Mouse (Mus musculus) kidney, embryonic 15.5 days (tissue): ENCODE data around the gene Efcab12. TPM values are rescaled to one million over a fixed set of nuclear protein-coding genes. Genes with fewer than 3 reads are reported as not detected.
"Not testable (repeated sequence)": the region's sequence is repeated elsewhere in the genome, so short reads cannot be mapped to it uniquely, and the experiment has no call there.

Experiments
- ATAC-seq: fragments of 200-750 bp; cut with Nextera tagmentation; replicated peaks from 2 replicates; pipeline ENCODE4 v1.8.0; 2017; ENCODE audit warnings: moderate TSS enrichment; ENCODE audit not compliant: low FRiP score
- H3K27ac ChIP-seq: fragments of 300-500 bp; sonication (generic); 2 replicates; pipeline ENCODE4 v1.5.1; 2015; ENCODE audit warnings: mild to moderate bottlenecking, inconsistent platforms
- H3K27me3 ChIP-seq: fragments of 300-500 bp; sonication (generic); 2 replicates; pipeline ENCODE4 v1.6.1; 2015; ENCODE audit warnings: inconsistent platforms
- H3K36me3 ChIP-seq: fragments of 300-500 bp; sonication (generic); 2 replicates; pipeline ENCODE4 v1.6.1; 2015; ENCODE audit warnings: inconsistent platforms
- H3K4me1 ChIP-seq: fragments of 300-500 bp; sonication (generic); 2 replicates; pipeline ENCODE4 v1.6.1; 2015; ENCODE audit warnings: inconsistent platforms
- H3K4me2 ChIP-seq: fragments of 300-500 bp; sonication (generic); 2 replicates; pipeline ENCODE4 v1.6.1; 2015; ENCODE audit warnings: moderate library complexity, mild to moderate bottlenecking, inconsistent platforms
- H3K4me3 ChIP-seq: fragments of 300-500 bp; sonication (generic); replicated peaks from 2 replicates; pipeline ENCODE4 v1.5.1; 2015; ENCODE audit warnings: mild to moderate bottlenecking, inconsistent platforms
- H3K9ac ChIP-seq: fragments of 300-500 bp; sonication (generic); 2 replicates; pipeline ENCODE4 v1.6.1; 2015; ENCODE audit warnings: mild to moderate bottlenecking, inconsistent platforms
- H3K9me3 ChIP-seq: fragments of 300-500 bp; sonication (generic); replicated peaks from 2 replicates; pipeline ENCODE4 v1.6.1; 2016; ENCODE audit warnings: inconsistent platforms
- WGBS: fragments of 180-500 bp; shearing (Covaris S2); methylation state at CpG from one replicate; pipeline ENCODE4 v1.1.7; 2015; ENCODE audit warnings: mixed read lengths; 5-methylcytosine and 5-hydroxymethylcytosine counted together
- polyA plus RNA-seq: library from polyadenylated mRNA; unstranded; fragments of >200 nt; fragmentation: Nextera tagmentation; extraction: Ambion mirVana; gene quantifications from 2 replicates; pipeline ENCODE4 v1.2.1, GENCODE M21; 2015

Gene Efcab12
- polyA plus RNA-seq, 1 experiment from 2014 or later = 1.8 TPM

GRCm38 (mm10) chr6:115832152-115832850 lies 5.9 kb downstream of the Efcab12 start:
- H3K4me3 ChIP-seq = no peak overlapping the region
- 87% methylated on average over 2 of the region's 2 CpGs for WGBS
- H3K27ac ChIP-seq = no peak overlapping the region
- H3K9ac ChIP-seq = no peak overlapping the region
- no peak for ATAC-seq
- H3K9me3 ChIP-seq = no peaks in the 10 kb centered on the region
- H3K4me2 ChIP-seq = no peak overlapping the region
- H3K36me3 ChIP-seq = peaks cover 6% of the 10 kb centered on the region; the same call in 1 of the 2 replicates
- H3K4me1 ChIP-seq = no peaks in the 10 kb centered on the region
- H3K27me3 ChIP-seq = no peaks in the 10 kb centered on the region

DNA sequence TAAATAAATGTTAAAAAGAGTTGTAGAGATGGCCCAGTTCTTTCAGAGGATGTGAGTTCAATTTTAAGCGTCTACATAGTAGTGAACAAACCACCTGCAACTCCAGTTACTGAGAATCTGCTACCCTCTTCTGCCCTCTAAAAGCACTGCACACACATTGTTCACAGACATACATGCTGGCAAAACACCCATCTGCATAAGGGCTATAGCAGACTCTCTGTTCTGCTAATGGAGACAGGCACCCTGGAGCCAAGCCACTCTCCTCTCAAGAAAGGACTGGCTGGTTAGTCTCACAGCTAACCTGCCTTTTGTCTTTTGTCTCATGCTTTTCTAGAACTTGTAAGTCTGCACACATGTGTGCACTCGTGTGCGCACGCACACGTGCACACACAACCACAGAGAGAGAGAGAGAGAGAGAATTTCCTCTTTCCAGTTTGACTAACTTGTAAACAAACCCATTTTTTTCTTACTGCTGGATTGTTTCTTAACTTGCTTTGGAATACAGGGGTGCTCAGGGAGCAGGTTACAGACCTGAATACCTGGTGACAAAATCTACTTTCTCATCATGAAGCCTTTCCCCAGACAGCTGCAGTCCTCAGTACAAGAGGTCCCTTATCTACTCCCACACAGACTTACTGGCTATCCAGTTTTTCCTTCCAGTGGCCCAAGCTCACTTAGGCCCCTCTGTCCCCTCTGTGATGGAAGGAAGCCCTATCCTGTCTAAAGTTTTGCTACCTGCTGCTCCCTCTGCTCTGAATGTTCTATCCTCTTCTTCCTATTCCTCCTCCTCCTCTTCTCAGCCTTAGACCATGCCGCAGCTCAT lies 7.2 kb downstream of the Efcab12 start:
- Histone ChIP-seq H3K9ac (no peak overlapping the region), H3K9me3 (no peaks in the 10 kb centered on the region), H3K4me2 (no peak overlapping the region), H3K27ac (no peak overlapping the region), H3K27me3 (no peaks in the 10 kb centered on the region), H3K4me1 (no peaks in the 10 kb centered on the region), H3K36me3 (peaks cover 6% of the 10 kb centered on the region; the same call in 1 of the 2 replicates), H3K4me3 (no peak overlapping the region)
- no peak for ATAC-seq
- 90% methylated on average over 6 of the region's 6 CpGs for WGBS

DNA sequence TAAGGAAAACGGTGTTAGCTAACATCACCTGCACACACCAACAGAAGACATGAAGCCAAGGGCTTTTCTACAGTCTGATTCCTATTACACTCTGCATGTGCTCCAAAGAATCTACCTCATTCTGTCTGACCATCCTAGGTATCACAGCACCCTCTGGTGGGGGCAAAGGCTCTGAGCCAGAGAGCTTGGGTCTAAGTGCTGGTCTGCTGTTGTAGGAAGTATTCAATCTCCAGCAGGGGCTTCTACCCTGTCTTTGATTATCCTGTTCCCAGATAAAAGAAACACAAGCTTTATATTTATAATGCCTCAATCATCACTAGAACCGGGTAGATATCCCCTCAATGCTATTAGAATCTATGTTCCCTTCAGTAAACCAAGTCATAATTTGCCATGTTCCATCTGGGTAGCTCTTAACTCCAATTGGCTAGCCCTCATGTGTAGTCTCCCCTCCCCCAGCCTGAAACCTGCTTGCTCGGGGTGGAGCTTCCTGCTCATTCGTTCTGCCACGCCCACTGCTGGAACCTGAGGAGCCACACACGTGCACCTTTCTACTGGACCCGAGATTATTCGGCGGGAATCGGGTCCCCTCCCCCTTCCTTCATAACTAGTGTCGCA lies 14.3 kb downstream of the Efcab12 start:
- WGBS = 2% methylated on average over 6 of the region's 11 CpGs
- not testable (repeated sequence) for H3K4me1 ChIP-seq, H3K27me3 ChIP-seq, H3K9me3 ChIP-seq, H3K36me3 ChIP-seq, H3K9ac ChIP-seq
- peak; percentile 98 for ATAC-seq
- Histone ChIP-seq H3K4me2 (peak overlapping the region; percentile 53), H3K27ac (peak overlapping the region; percentile 75), H3K4me3 (peak overlapping the region; percentile 31)

DNA sequence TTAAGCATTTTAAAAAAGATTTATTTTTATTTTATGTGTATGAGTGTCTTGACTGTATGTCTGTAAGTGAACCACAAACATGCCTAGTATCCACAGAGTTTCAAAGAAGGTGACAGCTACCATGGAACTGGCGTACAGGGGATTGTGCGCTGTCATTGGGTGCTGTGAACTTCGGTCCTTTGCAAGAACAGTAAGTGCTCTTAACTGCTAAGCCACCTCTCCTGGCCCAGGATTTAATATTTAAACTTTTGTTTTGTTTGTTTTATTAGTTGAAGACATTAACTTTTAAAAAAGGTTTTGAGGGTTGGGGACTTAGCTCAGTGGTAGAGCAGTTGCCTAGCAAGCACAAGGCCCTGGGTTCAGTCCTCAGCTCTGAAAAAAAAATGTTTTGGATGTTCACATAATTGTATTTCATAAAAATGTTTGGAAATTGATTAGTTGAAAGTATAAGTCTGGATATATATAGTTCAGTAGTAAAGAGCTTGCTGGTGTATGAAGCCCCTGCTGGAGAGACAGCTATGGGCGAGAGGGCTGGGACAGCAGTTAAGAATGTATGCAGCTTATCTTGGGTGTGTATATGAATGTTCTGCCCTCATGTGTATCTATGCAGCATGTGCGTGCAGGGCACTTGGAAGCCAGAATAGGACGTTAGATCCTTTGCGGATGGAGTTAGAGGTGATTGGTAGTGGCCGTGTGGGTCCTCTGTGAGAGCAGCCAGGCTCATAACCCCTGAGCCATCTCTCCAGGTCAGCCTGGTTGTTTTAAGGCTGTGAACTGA lies 16.8 kb downstream of the Efcab12 start:
- Histone ChIP-seq H3K36me3 (no peaks in the 10 kb centered on the region), H3K9ac (no peak overlapping the region), H3K4me1 (peaks cover 7% of the 10 kb centered on the region), H3K4me3 (no peak overlapping the region), H3K9me3 (no peaks in the 10 kb centered on the region), H3K27me3 (no peaks in the 10 kb centered on the region), H3K27ac (no peak overlapping the region), H3K4me2 (no peak overlapping the region)
- ATAC-seq = no peak
- WGBS = 86% methylated on average over 8 of the region's 8 CpGs

DNA sequence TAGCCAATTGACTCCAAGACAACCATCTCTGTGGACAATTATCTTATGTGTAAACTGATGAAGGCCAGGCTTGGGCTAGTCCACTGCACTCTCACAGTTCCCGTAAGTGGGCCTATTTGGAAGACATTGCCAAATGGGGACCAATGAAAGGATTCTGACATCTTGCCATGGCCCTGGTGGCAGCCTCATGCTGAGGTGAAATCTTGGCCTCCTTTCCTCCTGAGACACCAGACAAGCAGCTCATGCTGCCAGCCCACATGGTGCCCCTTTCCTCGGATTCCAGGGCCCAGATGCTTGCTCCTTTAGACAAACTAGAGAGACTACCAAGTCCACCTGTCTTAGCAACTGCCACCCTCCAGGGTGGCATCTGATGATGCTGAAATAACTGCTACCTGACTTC lies 20.1 kb downstream of the Efcab12 start:
- no peak for ATAC-seq
- Histone ChIP-seq H3K4me3 (no peak overlapping the region), H3K9me3 (no peaks in the 10 kb centered on the region), H3K36me3 (no peaks in the 10 kb centered on the region), H3K4me1 (peaks cover 7% of the 10 kb centered on the region), H3K9ac (no peak overlapping the region), H3K4me2 (no peak overlapping the region), H3K27ac (no peak overlapping the region), H3K27me3 (no peaks in the 10 kb centered on the region)
- WGBS = 75% methylated on average over 2 of the region's 2 CpGs

GRCm38 (mm10) chr6:115815041-115815440 lies 23.2 kb downstream of the Efcab12 start:
- Histone ChIP-seq H3K4me2 (no peak overlapping the region), H3K36me3 (no peaks in the 10 kb centered on the region), H3K4me1 (peaks cover 7% of the 10 kb centered on the region), H3K9me3 (no peaks in the 10 kb centered on the region), H3K27ac (no peak overlapping the region), H3K27me3 (no peaks in the 10 kb centered on the region), H3K4me3 (no peak overlapping the region), H3K9ac (no peak overlapping the region)
- 78% methylated on average over 4 of the region's 4 CpGs for WGBS
- ATAC-seq = no peak

DNA sequence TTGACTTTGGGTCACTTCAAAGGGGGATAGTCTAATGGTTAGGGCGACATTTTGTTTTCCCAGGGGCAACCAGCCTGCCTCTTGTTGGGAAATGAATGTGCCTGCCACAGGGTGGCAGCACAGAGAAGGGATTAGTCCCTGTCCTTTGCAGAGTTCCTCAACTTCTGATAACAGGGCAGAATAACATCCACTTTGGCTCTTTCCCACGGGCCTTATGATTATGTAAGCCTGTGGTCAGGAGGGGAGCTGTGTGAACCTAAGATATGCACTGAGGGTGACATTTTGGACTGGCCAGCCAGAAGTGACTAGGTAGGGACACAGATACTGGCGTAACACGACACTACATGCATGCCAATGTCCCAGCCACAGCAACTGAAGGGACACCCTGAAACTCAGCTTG lies 24.1 kb downstream of the Efcab12 start:
- H3K4me1 ChIP-seq = peaks cover 9% of the 10 kb centered on the region
- H3K4me3 ChIP-seq = no peak overlapping the region
- H3K4me2 ChIP-seq = no peak overlapping the region
- H3K9ac ChIP-seq = 0 out of 2 replicates have a peak overlapping the region, but pooled peaks have one; percentile 12
- ATAC-seq = peak; percentile 40; the same call in 1 of the 2 replicates
- H3K9me3 ChIP-seq = no peaks in the 10 kb centered on the region
- H3K36me3 ChIP-seq = no peaks in the 10 kb centered on the region
- no peaks in the 10 kb centered on the region for H3K27me3 ChIP-seq
- WGBS = 38% methylated on average over 4 of the region's 4 CpGs
- H3K27ac ChIP-seq = no peak overlapping the region

GRCm38 (mm10) chr6:115811606-115812005 lies 26.6 kb downstream of the Efcab12 start:
- Histone ChIP-seq H3K4me2 (no peak overlapping the region), H3K36me3 (peaks cover 10% of the 10 kb centered on the region), H3K27me3 (no peaks in the 10 kb centered on the region), H3K4me1 (peaks cover 19% of the 10 kb centered on the region), H3K27ac (no peak overlapping the region), H3K9ac (no peak overlapping the region), H3K9me3 (no peaks in the 10 kb centered on the region), H3K4me3 (no peak overlapping the region)
- 71% methylated on average over 8 of the region's 8 CpGs for WGBS
- ATAC-seq = no peak

DNA sequence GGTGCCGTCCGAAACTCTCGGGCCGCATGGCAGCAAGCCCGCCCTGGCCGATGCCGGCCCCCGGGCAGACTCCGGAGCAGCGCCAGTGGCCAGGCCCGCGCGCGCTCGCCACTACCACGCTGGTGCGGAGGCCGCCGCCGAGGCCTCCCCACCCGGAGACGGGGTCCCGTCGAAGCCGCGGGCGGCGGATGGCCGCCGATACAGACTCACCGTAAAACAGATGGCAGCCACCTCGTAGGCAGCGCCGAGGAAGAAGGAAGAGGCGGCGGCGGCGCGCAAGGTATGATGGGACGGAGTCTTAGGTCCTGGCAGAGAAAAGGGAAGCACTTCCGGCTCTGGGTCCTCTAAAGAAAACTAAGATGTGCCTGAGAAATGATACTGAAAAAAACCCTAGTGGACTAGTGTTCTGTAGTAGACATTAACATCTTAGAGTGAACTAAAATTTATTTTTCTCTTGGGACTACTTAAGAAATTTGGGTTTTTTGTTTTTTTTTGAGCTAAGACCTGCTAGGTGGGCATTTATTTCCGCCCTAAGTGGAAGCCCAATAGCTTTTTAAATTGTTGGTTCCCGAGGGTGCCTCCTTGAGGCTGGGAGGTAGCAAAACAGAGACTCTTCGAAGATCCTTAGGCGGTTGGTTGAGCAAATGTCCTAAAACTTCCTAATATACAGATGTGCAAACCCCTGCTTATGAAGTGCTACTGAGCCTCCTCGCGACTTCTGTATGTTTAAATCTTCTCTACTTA lies 29.6 kb downstream of the Efcab12 start, which contains the start of gene Rpl32:
Gene Rpl32 (minus strand): TSS at position 260 of the 744 bp plus-strand sequence.
- peak within 1 kb of the TSS; percentile 97 for H3K4me3 ChIP-seq
- peaks cover 27% of the 10 kb centered on the region for H3K4me1 ChIP-seq
- peak; percentile 82 for ATAC-seq
- H3K27me3 ChIP-seq = no peaks in the 10 kb centered on the region
- H3K36me3 ChIP-seq = peaks cover 40% of the 10 kb centered on the region
- peak within 1 kb of the TSS; percentile 97 for H3K27ac ChIP-seq
- H3K4me2 ChIP-seq = peak within 1 kb of the TSS; percentile 74
- peak within 1 kb of the TSS; percentile 99 for H3K9ac ChIP-seq
- H3K9me3 ChIP-seq = no peaks in the 10 kb centered on the region
- WGBS = under 1% methylated on average over 47 of the region's 47 CpGs

DNA sequence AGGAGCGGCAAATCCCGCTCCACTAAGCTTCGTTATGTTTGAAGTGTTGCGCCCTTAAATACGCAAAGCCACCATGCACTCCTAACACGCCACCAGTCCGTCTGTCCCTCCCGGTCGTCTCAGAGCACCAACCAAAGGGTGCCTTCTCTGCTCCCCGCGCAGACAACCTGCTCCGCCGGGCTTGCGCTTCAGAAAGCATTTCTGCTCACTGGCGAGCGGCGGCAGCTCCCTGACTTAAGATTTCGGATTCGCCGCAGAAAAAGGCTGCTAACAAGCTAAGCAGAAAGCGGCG lies 30.1 kb downstream of the Efcab12 start:
- Histone ChIP-seq H3K4me1 (peaks cover 29% of the 10 kb centered on the region), H3K9me3 (no peaks in the 10 kb centered on the region), H3K4me2 (peak overlapping the region; percentile 74), H3K27me3 (no peaks in the 10 kb centered on the region), H3K36me3 (peaks cover 43% of the 10 kb centered on the region), H3K4me3 (peak overlapping the region; percentile 97), H3K27ac (peak overlapping the region; percentile 97), H3K9ac (peak overlapping the region; percentile 99)
- WGBS = under 1% methylated on average over 22 of the region's 22 CpGs
- no peak for ATAC-seq
